Mouse (Mus musculus) lung, postnatal 0 days (tissue): ENCODE data around the gene Pde11a.

Experiments used
- CTCF ChIP-seq: IDR thresholded peaks from 2 replicates; pipeline ENCODE4 v1.5.1; 2016; ENCODE audit warnings: antibody characterized with exemption, mild to moderate bottlenecking
- EP300 ChIP-seq: IDR thresholded peaks from 2 replicates; pipeline ENCODE4 v1.6.1; 2016; ENCODE audit warnings: antibody characterized with exemption, mild to moderate bottlenecking, control low read depth

GRCm38 (mm10) chr2:76324463-76324862 is 14.1 kb downstream of the Pde11a start:
- TF ChIP-seq EP300 = no peak
- TF ChIP-seq CTCF = no peak
